Mouse (Mus musculus): ENCODE data around the gene Dpm1. TPM values are rescaled to one million over a fixed set of nuclear protein-coding genes. Genes with fewer than 3 reads are reported as not detected.

Dpm1 gene
- polyA plus RNA-seq, 1 experiment from 2014 or later = 71.7 TPM

DNA sequence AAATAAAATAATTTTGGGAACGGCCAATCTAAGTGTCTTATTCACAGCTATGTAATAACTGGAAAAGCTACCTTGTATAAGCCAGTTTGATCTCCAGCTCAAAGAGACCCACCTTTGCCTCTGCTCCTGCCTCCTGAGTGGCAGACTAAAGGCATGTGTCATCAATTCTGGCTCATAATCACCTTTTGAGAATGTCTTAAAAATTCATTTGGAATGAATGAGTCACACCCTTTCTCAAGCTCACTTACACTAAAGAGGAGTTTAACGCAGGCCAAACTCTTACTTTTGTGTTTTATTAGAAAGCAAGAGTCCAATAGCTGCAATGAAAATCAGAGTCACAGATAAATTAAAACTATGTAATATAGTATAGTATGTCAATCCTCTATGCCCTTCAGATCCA lies 38.5 kb downstream of the Dpm1 start:
- Histone ChIP-seq H3K9ac (ENCODE audit: low read length) (no peak overlapping the region), H3K9me3 (replicated peaks; ENCODE audit: control insufficient read depth, low read length) (no peaks in the 10 kb centered on the region), H3K4me2 (ENCODE audit: low read length) (no peak overlapping the region), H3K27ac (ENCODE audit: low read depth, low read length) (no peak overlapping the region), H3K4me3 (ENCODE audit: low read depth, low read length) (no peak overlapping the region), H3K4me1 (ENCODE audit: control insufficient read depth, insufficient read depth, low read length) (peaks cover 11% of the 10 kb centered on the region), H3K36me3 (ENCODE audit: control insufficient read depth, insufficient read depth, low read length) (peaks cover 17% of the 10 kb centered on the region), H3K27me3 (replicated peaks; ENCODE audit: control insufficient read depth, insufficient read depth, low read length) (no peaks in the 10 kb centered on the region)
- 94% methylated on average over 2 of the region's 2 CpGs for WGBS
- ATAC-seq = no peak
- no peak for DNase-seq (ENCODE audit: low spot score)

DNA sequence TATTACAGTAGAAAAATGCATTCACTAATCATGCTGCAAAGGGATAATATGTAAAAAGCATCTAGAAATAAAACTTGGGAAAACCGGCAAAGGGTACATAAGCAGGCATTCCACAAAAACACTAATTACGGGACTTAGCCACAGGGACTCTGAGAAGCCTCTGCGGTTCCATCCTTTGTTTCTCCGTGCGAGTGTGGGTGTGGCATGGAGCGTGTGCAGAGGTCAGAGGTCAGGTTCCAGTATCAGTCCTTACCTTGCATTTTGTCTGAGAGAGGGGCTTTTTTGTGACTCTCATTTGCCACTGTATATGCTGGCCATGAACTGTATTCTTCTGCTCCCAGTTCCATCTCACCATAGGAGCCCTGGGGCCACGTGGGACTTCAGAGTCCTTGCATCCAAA lies 54.4 kb downstream of the Dpm1 start:
- ATAC-seq (no peak), DNase-seq (ENCODE audit: low spot score) (no peak)
- WGBS = 29% methylated on average over 7 of the region's 7 CpGs
- Histone ChIP-seq H3K4me3 (ENCODE audit: low read depth, low read length) (no peak overlapping the region), H3K27me3 (replicated peaks; ENCODE audit: control insufficient read depth, insufficient read depth, low read length) (no peaks in the 10 kb centered on the region), H3K4me1 (ENCODE audit: control insufficient read depth, insufficient read depth, low read length) (no peaks in the 10 kb centered on the region), H3K9me3 (replicated peaks; ENCODE audit: control insufficient read depth, low read length) (no peaks in the 10 kb centered on the region), H3K9ac (ENCODE audit: low read length) (no peak overlapping the region), H3K27ac (ENCODE audit: low read depth, low read length) (no peak overlapping the region), H3K4me2 (ENCODE audit: low read length) (no peak overlapping the region), H3K36me3 (ENCODE audit: control insufficient read depth, insufficient read depth, low read length) (peaks cover 26% of the 10 kb centered on the region)

DNA sequence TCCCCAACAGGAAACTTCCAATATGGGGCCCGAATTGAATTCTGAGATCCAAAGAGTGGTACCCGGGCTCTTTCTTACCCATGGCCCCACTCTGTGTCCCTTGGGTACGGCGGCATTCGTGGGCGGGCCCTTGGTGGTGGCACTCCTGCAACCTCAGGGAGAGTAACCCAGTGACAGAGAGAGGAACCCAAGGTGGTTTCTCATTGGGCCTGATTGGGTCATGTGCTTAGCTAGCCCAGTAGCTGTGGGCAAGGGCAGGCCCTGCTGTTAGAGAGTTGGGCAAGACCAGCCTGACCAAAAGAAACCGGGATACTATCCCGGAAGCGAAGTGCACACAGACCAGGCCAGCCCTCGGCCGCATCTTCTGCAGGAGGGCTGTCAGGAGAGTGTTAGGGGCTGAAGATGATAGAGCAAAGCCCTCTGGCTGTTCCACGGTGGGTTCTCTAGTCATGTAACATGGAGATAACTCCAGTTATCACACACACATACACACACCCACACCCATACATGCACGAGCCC lies 60.2 kb downstream of the Dpm1 start:
- Histone ChIP-seq H3K4me3 (ENCODE audit: low read depth, low read length) (no peak overlapping the region), H3K9ac (ENCODE audit: low read length) (no peak overlapping the region), H3K36me3 (ENCODE audit: control insufficient read depth, insufficient read depth, low read length) (peaks cover 3% of the 10 kb centered on the region; the same call in 1 of the 2 replicates), H3K27ac (ENCODE audit: low read depth, low read length) (no peak overlapping the region), H3K4me2 (ENCODE audit: low read length) (no peak overlapping the region), H3K4me1 (ENCODE audit: control insufficient read depth, insufficient read depth, low read length) (peaks cover 9% of the 10 kb centered on the region; the same call in 1 of the 2 replicates), H3K9me3 (replicated peaks; ENCODE audit: control insufficient read depth, low read length) (no peaks in the 10 kb centered on the region), H3K27me3 (replicated peaks; ENCODE audit: control insufficient read depth, insufficient read depth, low read length) (no peaks in the 10 kb centered on the region)
- ATAC-seq = no peak
- WGBS = 14% methylated on average over 13 of the region's 13 CpGs
- no peak for DNase-seq (ENCODE audit: low spot score)

DNA sequence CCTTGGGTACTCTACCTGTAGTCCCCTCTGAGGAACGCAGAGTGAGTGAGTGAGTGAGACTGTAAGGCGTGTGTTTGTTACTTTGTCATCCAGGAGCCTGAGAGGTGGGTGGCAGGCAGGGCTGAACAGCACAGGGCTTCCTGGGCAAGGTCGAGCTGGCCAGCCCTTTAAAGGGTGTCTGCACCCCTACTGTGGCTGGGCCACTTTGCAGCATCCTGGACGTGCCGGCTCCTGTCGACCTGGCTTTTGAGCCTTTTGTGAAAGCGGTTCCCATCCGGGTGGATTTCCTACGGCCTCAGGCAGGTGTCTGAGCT lies 60.6 kb downstream of the Dpm1 start:
- Histone ChIP-seq H3K27ac (ENCODE audit: low read depth, low read length) (no peak overlapping the region), H3K9me3 (replicated peaks; ENCODE audit: control insufficient read depth, low read length) (no peaks in the 10 kb centered on the region), H3K4me2 (ENCODE audit: low read length) (no peak overlapping the region), H3K36me3 (ENCODE audit: control insufficient read depth, insufficient read depth, low read length) (no peaks in the 10 kb centered on the region), H3K4me3 (ENCODE audit: low read depth, low read length) (no peak overlapping the region), H3K4me1 (ENCODE audit: control insufficient read depth, insufficient read depth, low read length) (peaks cover 9% of the 10 kb centered on the region; the same call in 1 of the 2 replicates), H3K27me3 (replicated peaks; ENCODE audit: control insufficient read depth, insufficient read depth, low read length) (no peaks in the 10 kb centered on the region), H3K9ac (ENCODE audit: low read length) (no peak overlapping the region)
- ATAC-seq (no peak), DNase-seq (ENCODE audit: low spot score) (no peak)
- WGBS = 3% methylated on average over 9 of the region's 9 CpGs

DNA sequence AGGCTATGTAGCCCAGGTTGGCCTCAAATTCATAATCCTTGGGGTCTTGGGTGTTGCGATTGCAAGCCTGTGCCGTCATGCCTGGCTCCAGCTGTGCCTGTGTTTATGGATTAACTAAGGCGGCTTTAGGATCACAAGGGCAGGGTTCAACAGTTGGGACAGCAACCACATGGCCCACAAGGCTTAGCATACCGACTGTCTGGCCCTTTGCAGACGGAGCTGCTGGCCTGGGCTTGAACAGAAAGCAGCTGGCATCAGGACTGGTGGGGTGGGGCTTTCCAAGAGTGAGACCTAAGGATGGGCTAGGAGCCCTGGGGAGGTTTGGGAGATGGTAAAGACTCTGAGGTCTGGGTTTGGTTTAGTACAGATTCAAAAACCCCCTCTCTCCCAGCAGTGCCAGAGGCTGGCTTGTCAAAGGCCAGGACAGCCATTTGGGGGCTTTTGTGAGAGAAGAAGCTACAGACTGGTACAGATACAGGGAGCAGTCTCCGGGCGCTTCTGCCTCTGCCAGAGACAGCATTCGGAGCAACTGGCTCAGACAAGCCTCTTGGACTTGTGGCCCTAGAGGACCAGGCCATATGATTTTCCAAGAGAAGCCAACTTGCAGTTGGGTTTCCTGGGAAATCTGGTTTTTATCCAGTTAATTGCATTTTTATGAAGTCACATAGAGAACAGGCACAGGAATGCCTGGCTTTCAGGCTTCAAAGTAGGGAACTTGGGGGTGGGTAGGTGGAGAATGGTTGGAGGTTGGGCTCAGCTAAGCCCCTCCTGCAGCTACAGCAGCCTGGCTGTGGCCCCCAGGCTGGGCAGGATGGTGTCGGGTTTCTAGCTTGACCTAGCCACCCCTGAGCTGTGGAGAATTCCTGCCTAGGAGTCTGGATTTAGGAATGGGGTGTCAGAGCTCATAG lies 61.2 kb downstream of the Dpm1 start:
- Histone ChIP-seq H3K36me3 (ENCODE audit: control insufficient read depth, insufficient read depth, low read length) (no peaks in the 10 kb centered on the region), H3K4me3 (ENCODE audit: low read depth, low read length) (no peak overlapping the region), H3K27me3 (replicated peaks; ENCODE audit: control insufficient read depth, insufficient read depth, low read length) (no peaks in the 10 kb centered on the region), H3K4me2 (ENCODE audit: low read length) (no peak overlapping the region), H3K9ac (ENCODE audit: low read length) (no peak overlapping the region), H3K4me1 (ENCODE audit: control insufficient read depth, insufficient read depth, low read length) (peaks cover 9% of the 10 kb centered on the region; the same call in 1 of the 2 replicates), H3K9me3 (replicated peaks; ENCODE audit: control insufficient read depth, low read length) (no peaks in the 10 kb centered on the region), H3K27ac (ENCODE audit: low read depth, low read length) (no peak overlapping the region)
- ATAC-seq = peak; percentile 10; the same call in 1 of the 2 replicates
- no peak for DNase-seq (ENCODE audit: low spot score)
- WGBS = 31% methylated on average over 9 of the region's 9 CpGs

DNA sequence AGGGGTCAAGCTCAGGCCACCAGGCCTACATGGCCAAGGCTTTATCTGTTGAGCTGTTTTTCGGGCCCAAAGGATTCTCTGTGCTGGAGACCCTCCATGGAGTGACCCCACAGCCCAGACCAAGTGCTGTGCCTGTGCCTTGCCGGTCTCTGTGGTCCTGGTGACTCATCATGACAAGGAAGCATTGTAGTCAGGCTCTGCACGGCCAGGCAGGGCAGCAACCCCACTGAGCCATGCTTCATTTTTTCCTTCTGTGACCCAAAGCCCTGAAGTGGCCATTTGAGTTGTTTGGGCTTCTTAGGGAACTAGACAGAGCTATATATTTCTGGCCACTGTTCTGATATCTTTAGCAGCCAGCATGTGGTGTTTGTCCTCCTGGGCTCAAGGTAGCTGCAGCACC lies 62.6 kb downstream of the Dpm1 start:
- H3K4me2 ChIP-seq (ENCODE audit: low read length) = no peak overlapping the region
- no peak overlapping the region for H3K27ac ChIP-seq (ENCODE audit: low read depth, low read length)
- DNase-seq (ENCODE audit: low spot score) (no peak), ATAC-seq (no peak)
- no peak overlapping the region for H3K4me3 ChIP-seq (ENCODE audit: low read depth, low read length)
- no peaks in the 10 kb centered on the region for H3K9me3 ChIP-seq (replicated peaks; ENCODE audit: control insufficient read depth, low read length)
- H3K9ac ChIP-seq (ENCODE audit: low read length) = no peak overlapping the region
- no peaks in the 10 kb centered on the region for H3K36me3 ChIP-seq (ENCODE audit: control insufficient read depth, insufficient read depth, low read length)
- H3K4me1 ChIP-seq (ENCODE audit: control insufficient read depth, insufficient read depth, low read length) = peaks cover 9% of the 10 kb centered on the region; the same call in 1 of the 2 replicates
- no peaks in the 10 kb centered on the region for H3K27me3 ChIP-seq (replicated peaks; ENCODE audit: control insufficient read depth, insufficient read depth, low read length)
- WGBS = 57% methylated on average over 3 of the region's 3 CpGs

DNA sequence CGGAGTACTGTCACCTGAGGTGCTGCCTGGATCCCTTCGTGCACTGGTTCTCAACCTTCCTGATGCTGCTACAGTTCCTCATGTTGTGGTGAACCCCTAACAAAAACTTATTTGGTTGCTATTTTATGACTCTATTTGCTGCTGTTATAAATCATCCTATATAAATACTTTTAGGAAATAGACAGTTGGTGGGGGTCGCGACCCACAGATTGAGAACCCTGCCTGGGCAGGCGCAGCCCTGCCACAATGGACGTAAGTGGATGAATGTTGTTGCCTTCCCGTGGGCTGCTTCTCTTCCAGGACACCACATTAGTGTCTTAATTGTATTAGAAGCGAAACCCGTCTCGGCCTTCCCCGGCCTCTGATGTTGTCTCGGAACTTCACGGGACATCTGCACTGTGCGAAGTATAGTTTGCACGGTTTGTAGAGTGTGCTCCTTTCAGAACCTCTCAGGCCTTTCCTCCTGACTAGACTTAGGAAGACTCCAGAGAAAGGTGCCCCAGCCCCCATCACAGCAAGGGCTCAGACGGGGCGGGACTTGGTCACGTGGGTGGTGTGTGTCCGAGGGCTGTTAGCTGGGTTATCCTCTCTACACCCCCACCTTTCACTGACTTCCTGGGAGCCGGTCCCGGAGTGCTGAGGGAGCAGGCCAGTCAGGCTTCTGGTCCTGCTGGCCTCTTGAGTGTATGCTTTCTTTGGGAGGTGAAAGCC lies 63.5 kb downstream of the Dpm1 start:
- no peaks in the 10 kb centered on the region for H3K27me3 ChIP-seq (replicated peaks; ENCODE audit: control insufficient read depth, insufficient read depth, low read length)
- H3K9ac ChIP-seq (ENCODE audit: low read length) = no peak overlapping the region
- no peak overlapping the region for H3K4me2 ChIP-seq (ENCODE audit: low read length)
- H3K4me3 ChIP-seq (ENCODE audit: low read depth, low read length) = no peak overlapping the region
- peaks cover 9% of the 10 kb centered on the region for H3K4me1 ChIP-seq (ENCODE audit: control insufficient read depth, insufficient read depth, low read length)
- no peak for DNase-seq (ENCODE audit: low spot score)
- ATAC-seq = no peak
- no peaks in the 10 kb centered on the region for H3K9me3 ChIP-seq (replicated peaks; ENCODE audit: control insufficient read depth, low read length)
- H3K36me3 ChIP-seq (ENCODE audit: control insufficient read depth, insufficient read depth, low read length) = no peaks in the 10 kb centered on the region
- WGBS = 52% methylated on average over 21 of the region's 21 CpGs
- no peak overlapping the region for H3K27ac ChIP-seq (ENCODE audit: low read depth, low read length)

DNA sequence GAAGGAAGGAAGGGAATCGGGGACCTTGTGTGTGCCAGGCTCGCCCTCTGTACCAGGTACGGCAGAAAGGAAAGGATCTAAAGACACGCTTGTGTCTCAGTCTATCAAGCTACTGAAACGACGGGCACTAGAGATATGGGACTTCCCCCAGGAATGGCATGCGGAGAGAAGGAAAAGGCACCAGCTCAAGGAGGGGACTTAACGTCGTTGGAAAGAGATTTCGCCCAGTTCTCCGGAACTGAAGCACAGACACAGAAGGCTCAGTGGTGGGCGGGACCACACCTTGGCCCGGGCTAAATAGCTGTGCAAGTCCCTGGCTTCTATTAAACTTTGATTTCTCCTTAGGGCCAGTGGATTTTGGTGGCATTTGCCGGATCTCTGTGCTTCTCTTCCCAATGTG lies 68.4 kb downstream of the Dpm1 start:
- WGBS = 8% methylated on average over 14 of the region's 14 CpGs
- DNase-seq (ENCODE audit: low spot score) (no peak), ATAC-seq (no peak)
- H3K36me3 ChIP-seq (ENCODE audit: control insufficient read depth, insufficient read depth, low read length) = no peaks in the 10 kb centered on the region
- no peak overlapping the region for H3K4me3 ChIP-seq (ENCODE audit: low read depth, low read length)
- H3K27ac ChIP-seq (ENCODE audit: low read depth, low read length) = no peak overlapping the region
- H3K4me1 ChIP-seq (ENCODE audit: control insufficient read depth, insufficient read depth, low read length) = peaks cover 7% of the 10 kb centered on the region; the same call in 1 of the 2 replicates
- H3K27me3 ChIP-seq (replicated peaks; ENCODE audit: control insufficient read depth, insufficient read depth, low read length) = no peaks in the 10 kb centered on the region
- H3K9me3 ChIP-seq (replicated peaks; ENCODE audit: control insufficient read depth, low read length) = no peaks in the 10 kb centered on the region
- peak overlapping the region; percentile 44 for H3K4me2 ChIP-seq (ENCODE audit: low read length)
- peak overlapping the region; percentile 50; the same call in 1 of the 2 replicates for H3K9ac ChIP-seq (ENCODE audit: low read length)

Measured in forebrain, embryonic 14.5 days (tissue).